Mouse (Mus musculus) spleen, postnatal 4 days (tissue): ENCODE data around the gene Wdr35.

Source experiments
- DNase-seq, 2 experiments: peaks; one replicate each; pipeline ENCODE4 v3.0.0; 2022; ENCODE audit warnings: low spot score in 2 of 2

Wdr35 gene

GRCm38 (mm10) chr12:9052075-9052829, 78.6 kb downstream of the Wdr35 start:
- peak; percentile 67 to 84 for DNase-seq

DNA sequence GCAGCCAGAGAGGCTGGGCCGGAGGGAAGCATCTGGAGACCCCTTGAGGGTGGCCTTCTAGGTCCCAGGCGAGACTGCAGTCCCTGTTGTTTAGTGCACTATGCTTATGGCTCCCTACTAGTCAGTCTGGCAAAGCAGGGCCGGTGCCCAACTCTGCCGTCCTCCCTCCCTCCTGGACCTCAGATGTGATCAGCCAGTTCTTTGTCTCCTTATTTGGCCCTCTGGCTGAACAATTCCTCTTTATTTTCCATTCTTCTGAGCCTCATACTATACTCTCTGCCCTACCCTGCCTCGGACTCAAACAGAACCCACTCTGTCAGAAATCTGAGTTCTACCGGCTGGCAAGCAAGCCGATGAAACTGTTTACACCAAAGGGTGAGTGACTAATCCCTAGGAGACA, 79.7 kb downstream of the Wdr35 start:
- DNase-seq: no peak

DNA sequence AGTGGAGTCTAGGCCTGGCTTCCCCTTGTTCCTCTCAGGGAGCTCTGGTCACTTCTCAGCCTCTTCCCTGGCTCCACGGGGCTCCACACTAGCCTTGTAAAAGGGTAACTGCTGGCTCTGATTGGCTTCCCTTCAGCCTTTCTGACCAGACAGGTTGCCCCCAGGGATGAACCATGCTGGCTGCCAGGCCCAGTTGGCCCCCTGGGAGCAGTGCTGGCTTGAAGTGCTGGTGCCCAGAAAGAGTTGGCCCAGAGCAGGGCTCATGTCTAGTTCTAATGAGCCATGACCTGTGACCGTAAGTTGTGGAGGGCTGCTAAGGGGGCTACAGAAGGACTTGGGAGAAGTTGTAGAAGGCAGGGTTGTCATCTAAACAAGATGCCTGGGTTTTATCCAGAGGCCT, 80.3 kb downstream of the Wdr35 start:
- DNase-seq: no peak

GRCm38 (mm10) chr12:9055269-9055668, 81.6 kb downstream of the Wdr35 start:
- DNase-seq: no peak

- DNase-seq: no peak
Observed at GRCm38 (mm10) chr12:9059502-9059901, 85.8 kb downstream of the Wdr35 start.

- DNase-seq: no peak
Observed at GRCm38 (mm10) chr12:9059965-9060364, 86.3 kb downstream of the Wdr35 start.

DNA sequence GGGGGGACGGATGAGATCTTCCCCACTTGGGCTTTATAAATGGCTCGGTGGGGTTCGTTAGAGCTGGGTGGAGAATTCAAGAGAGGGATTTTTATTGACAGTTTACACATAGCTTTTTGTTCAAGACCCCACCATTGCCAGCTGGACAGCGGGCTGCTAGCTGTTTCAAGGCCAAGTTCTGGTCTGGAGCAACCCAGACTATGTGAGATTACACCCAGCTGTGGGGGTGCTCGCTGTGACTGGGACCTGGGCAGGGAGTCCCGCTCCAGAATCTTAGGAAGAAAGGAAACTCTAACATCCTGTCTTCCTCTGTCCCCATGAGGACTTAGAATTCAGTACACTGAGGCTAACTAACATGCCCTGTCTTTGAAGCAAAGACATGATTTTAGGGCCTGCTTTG, 89.9 kb downstream of the Wdr35 start:
- DNase-seq: peak in 1 of 2 experiments; percentile 34

GRCm38 (mm10) chr12:9071058-9071457, 97.4 kb downstream of the Wdr35 start:
- no peak for DNase-seq

DNA sequence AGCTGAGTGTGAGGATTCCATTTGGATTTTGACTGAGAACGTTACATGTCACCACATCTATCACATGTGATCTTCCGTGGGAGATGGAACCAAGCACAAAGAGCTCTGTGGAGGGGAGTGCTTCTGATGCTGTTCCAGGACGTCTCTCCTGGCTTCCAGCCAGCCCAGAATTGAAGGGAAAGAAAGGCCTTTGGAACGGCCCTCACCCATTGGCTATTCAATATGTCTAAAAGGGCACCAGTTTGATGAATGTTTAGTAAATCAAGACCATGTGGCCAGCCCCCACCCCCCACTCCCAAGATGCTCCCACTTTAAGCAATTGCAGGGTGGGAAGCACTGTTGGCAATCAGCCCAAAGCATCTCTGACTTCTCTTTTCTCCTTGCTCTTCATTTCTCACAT, 97.8 kb downstream of the Wdr35 start:
- DNase-seq: no peak

GRCm38 (mm10) chr12:9077554-9078125, 103.9 kb downstream of the Wdr35 start:
- no peak for DNase-seq
